Mouse (Mus musculus) heart, postnatal 10 days (tissue): ENCODE measurements at regions not wholly inside any gene's neighbourhood (a gene's known extent, or its start where the extent isn't known, plus 50 kb on each side); places are given as distances from the start of the nearest gene placed in this dataset.

Experiments
- DNase-seq, 2 experiments: peaks; one replicate each; pipeline ENCODE4 v3.0.0; 2021
- intact Hi-C: fragments of 180-260 bp; cut with DNase I; formaldehyde crosslinking; loops from one replicate; pipeline ENCODE4 v1.15.1; 2025

DNA sequence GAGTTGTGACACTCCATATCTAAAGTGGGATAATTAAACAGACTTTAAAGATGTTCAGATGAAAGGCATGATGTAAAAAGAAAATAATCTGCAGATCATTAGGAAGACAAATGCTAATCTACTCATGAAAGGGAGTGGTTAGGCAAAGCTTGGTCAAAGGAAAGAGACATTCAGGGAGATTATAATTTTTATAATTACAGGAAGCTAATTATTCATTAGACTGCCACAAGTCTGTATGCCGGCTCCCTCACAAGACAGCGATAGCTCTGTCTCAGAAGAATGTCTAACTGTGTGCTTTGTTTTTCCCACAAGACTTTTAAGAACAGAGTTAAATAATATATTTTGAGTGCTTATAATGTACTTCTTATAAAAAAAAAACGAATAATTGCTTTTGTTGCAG lies 541.5 kb downstream of the Adgrl2 start:
- DNase-seq: no peak
- intact Hi-C loops: no loop called here

DNA sequence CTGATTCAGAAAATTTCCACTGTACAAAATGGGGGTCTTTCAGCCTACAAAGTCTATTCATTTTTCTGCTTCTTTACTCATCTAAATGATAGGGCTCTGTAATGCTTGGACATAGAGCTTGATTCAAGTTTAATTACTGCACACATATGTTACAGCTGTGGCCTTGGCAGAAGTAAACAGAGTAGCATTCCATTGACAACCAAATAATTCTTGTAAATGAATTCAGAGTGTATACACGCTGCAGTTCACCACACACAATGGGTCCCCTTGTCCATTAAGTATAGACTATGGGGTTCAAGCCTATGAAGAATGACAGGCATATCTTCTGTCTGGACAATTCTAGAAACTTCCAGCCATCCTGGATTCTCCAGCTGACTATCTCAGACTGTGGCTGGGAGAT lies 541.9 kb downstream of the Adgrl2 start:
- intact Hi-C loops: no loop called here
- DNase-seq: no peak

GRCm38 (mm10) chr3:148446845-148447244 lies 543.5 kb downstream of the Adgrl2 start:
- no peak for DNase-seq
- intact Hi-C loops: no loop called here

GRCm38 (mm10) chr3:148443012-148443411 lies 547.3 kb downstream of the Adgrl2 start:
- intact Hi-C loops: no loop called here
- DNase-seq: no peak

DNA sequence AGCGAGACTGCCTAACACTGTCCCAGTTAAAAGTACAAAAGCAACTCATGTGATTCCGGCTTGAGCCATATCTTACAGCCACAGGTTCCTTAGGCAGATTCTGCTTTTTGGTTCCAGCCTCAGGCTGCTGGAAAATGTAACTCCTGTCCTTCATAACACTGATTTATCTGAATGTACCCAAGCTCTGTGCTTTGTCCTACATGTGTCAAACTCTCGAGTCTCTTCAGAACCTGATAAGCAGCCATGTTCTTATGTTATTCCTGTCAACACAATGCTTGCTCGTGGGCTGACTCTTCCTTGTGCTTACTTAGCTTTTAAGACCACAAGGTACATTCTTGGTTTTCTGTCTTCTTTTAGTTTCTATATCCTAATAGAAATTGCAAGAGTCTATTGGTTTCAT lies 556.3 kb downstream of the Adgrl2 start:
- intact Hi-C loops: no loop called here
- DNase-seq: peak in 1 of 2 experiments; percentile 4

- DNase-seq: no peak
- intact Hi-C loops: loop anchor here (10.0 kb wide), 1 partner anchor 556 kb away; no protein-coding TSS in a partner anchor
Measured at GRCm38 (mm10) chr3:148429012-148429865, 561.1 kb downstream of the Adgrl2 start.

- intact Hi-C loops: loop anchor here (10.0 kb wide), 1 partner anchor 561 kb away; no protein-coding TSS in a partner anchor
- no peak for DNase-seq
Measured at GRCm38 (mm10) chr3:148424089-148424488, 566.3 kb downstream of the Adgrl2 start.

DNA sequence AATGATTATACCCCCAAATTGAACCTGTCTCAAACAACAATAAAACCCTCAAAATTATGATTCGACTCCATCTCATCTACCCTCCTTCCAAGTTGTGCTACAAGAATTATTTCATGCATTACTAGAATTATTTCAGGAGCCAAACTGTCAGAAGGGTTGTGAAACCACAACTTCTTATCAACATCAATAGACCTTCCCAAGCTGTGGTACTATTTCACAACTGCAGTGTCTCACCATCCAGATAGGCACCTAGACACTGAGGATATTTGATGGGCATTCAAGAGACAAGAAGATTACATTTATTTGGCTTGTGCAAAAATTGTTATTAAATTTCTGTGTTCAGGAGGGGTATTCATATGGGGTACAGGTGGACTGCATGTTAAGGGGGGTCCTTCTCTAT lies 567.0 kb downstream of the Adgrl2 start:
- DNase-seq: no peak
- intact Hi-C loops: loop anchor here (10.0 kb wide), 1 partner anchor 561 kb away; no protein-coding TSS in a partner anchor

- intact Hi-C loops: loop anchor here (10.0 kb wide), 1 partner anchor 562 kb away; no protein-coding TSS in a partner anchor
- DNase-seq: no peak
Measured at GRCm38 (mm10) chr3:148422720-148423119, 567.6 kb downstream of the Adgrl2 start.

GRCm38 (mm10) chr3:148422205-148422604 lies 568.1 kb downstream of the Adgrl2 start:
- intact Hi-C loops: loop anchor here (10.0 kb wide), 1 partner anchor 563 kb away; no protein-coding TSS in a partner anchor

GRCm38 (mm10) chr3:148420303-148420702 lies 570.1 kb downstream of the Adgrl2 start:
- no peak for DNase-seq
- intact Hi-C loops: loop anchor here (10.0 kb wide), 1 partner anchor 564 kb away; no protein-coding TSS in a partner anchor

More at GRCm38 (mm10) chr3:148422205-148422604, 568.1 kb downstream of the Adgrl2 start:
- no peak for DNase-seq

- intact Hi-C loops: loop anchor here (10.0 kb wide), 1 partner anchor 565 kb away; no protein-coding TSS in a partner anchor
Measured at GRCm38 (mm10) chr3:148419462-148420074, 570.8 kb downstream of the Adgrl2 start.

DNA sequence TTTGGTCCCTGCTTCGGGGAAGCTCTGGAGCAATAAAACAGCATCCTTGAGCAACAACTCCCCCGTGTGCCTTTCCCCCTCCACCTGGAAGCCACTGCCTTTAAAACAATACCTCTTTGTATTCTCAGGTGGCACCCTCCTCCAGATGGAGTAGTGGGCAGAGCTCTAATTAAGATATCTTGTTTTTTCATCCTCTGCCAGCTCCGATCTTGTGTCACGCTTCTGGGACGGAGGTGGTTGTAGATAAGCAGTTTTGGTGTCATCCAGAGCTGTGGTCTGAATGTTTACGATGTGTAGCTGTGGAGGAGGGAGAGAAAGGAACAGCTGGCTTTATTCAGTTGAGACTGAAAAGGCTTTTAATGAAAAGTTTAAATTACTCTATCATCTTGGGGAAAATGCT lies 572.3 kb downstream of the Adgrl2 start:
- intact Hi-C loops: no loop called here
- DNase-seq: no peak

More at GRCm38 (mm10) chr3:148419462-148420074, 570.8 kb downstream of the Adgrl2 start:
- no peak for DNase-seq

- intact Hi-C loops: no loop called here
- DNase-seq: no peak
Measured at GRCm38 (mm10) chr3:148415443-148415842, 574.9 kb downstream of the Adgrl2 start.

- intact Hi-C loops: no loop called here
Measured at GRCm38 (mm10) chr3:148413027-148413426, 577.3 kb downstream of the Adgrl2 start.

GRCm38 (mm10) chr3:148412191-148412590 lies 578.2 kb downstream of the Adgrl2 start:
- intact Hi-C loops: no loop called here
- DNase-seq: no peak

More at GRCm38 (mm10) chr3:148413027-148413426, 577.3 kb downstream of the Adgrl2 start:
- no peak for DNase-seq

- no peak for DNase-seq
Measured at GRCm38 (mm10) chr3:148398349-148398748, 592.0 kb downstream of the Adgrl2 start.

GRCm38 (mm10) chr3:148387550-148387949 lies 602.8 kb downstream of the Adgrl2 start:
- intact Hi-C loops: no loop called here
- no peak for DNase-seq

More at GRCm38 (mm10) chr3:148398349-148398748, 592.0 kb downstream of the Adgrl2 start:
- intact Hi-C loops: no loop called here

GRCm38 (mm10) chr3:148385712-148386111 lies 604.6 kb downstream of the Adgrl2 start:
- intact Hi-C loops: no loop called here
- DNase-seq: no peak

DNA sequence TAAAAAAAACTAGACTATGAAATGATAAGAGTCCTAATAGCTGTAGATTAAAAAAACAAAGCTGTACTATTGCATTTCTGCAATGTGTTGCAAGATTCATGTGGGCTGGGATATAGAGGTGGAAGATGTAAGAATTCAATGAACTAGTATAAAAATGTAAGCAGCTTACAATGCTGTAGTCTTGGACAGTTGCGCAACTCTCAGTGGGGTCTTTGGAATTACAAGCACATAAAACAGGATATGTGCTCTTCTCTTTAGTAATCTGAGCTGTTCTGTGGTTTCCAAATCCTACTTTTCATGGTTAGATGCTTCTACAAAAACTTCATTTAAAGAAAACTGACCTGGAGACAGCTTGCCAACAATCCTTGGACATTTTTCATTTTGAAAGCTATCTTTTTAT lies 609.3 kb downstream of the Adgrl2 start:
- DNase-seq: no peak
- intact Hi-C loops: no loop called here

DNA sequence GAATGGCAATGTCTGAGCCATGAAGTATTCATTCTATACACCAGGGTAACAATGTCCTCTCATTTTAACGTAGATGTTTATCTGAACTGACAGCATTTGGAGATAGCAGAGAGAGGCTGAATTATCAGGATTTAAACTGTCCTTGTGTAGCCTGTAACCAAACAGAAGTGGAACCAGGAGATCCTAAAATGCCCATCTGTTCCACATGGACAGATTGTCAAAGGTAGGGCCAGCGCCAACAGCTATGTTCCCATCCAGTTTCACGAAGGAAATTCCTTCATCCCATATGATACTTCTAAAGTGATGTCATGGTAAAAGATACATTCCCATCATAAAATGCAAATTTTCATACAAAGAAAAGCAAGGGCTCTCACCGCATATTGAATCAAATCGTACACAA lies 627.0 kb downstream of the Adgrl2 start:
- no peak for DNase-seq
- intact Hi-C loops: no loop called here
